Mouse (Mus musculus) monocyte, adult 2 months (primary cell): Measurements from ENCODE around the gene Rnf141.

Source experiments
- DNase-seq, 2 experiments: peaks; one replicate each; pipeline ENCODE4 v3.0.0; 2022; ENCODE audit warnings: low spot score in 2 of 2, low read depth in 1 of 2

Rnf141 gene

GRCm38 (mm10) chr7:110843916-110844874, at the start of gene Rnf141:
Gene Rnf141, minus strand, starts transcription at chr7:110844457.
- DNase-seq = peak; percentile 83 to 84

DNA sequence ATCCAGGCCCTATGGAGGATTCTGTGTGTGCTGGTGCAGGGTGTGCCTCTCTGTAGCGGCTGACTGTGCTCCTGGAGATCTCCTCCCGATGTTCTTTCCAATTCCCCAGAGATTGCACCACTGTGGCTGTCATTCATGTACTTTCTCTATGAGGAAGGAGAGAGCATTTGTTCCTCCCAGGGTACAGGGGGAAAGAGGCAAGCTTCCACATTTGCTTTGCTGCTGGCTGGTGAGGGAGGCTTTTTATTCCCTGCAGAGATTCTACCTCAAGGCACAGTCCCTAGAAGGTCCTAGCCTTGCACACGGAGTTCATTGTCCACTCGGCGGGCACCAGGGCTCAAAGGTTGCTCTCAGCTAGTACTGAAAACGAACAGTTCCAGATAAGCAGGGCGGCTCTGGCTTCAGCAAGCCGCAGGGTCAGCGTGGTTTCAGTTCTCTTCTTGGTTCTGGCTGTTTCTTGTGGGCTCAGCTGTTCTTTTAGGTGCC, 47.3 kb upstream of the Rnf141 start:
- DNase-seq = peak; percentile 26 to 36

GRCm38 (mm10) chr7:110881746-110882333, 37.6 kb upstream of the Rnf141 start:
- no peak for DNase-seq

GRCm38 (mm10) chr7:110878028-110878427, 33.8 kb upstream of the Rnf141 start:
- DNase-seq = no peak

DNA sequence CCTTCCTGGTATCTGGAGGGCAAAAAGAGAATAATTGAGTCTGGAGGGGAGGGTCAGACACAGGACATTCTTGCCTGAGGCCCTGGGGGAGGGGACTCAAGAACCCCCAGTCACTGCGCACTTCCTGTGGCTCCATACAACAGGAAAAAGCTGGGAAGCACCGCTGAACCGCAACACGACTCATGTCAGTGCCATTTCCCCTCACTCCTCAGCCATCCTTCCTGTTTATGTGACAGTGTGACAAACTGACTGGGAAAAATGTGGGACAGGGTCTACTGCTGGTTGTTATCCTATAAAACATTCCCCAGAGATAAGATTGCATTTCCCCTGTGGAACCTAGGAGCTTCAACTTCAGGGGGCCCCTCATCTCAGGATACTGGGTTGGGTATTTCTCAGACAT, 32.7 kb upstream of the Rnf141 start:
- no peak for DNase-seq

DNA sequence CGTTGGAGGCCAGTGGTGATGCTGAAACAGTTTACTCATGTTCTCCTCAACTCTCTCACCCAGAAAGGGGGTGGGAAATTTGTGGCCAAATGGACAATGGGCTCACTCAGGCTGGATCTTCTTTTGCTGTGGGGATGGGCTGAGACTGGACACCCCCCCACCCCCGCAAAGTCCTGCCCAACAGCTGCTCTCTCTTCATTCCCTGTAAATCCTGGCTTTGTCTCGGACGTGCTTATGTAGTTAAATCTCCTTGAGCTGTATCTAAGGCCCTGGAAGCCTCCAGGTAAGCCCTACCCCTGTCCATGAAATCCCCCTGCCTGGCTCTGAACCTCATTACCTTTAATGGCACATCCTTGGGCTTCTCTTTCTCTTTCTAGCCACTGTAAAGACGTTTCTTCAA, 24.6 kb upstream of the Rnf141 start:
- no peak for DNase-seq

DNA sequence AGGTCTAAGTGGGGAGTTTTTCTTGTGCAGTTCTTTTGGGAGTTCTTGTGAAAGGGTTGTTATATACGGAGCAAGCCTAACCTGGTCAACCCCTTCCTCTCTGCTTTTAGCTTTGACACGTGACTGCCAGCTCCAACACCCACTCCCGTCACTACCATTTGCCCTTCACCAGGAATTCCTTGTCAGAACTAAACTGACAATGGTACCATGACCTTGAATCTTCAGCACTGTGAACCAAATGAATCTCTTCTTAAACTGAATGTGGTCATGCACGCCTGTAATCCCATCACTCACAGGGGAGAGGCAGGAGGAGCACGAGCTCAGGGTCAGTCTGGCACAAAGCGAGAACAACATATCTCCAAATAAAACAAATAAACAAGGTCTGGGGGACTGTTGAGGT, 22.9 kb upstream of the Rnf141 start:
- DNase-seq = no peak

DNA sequence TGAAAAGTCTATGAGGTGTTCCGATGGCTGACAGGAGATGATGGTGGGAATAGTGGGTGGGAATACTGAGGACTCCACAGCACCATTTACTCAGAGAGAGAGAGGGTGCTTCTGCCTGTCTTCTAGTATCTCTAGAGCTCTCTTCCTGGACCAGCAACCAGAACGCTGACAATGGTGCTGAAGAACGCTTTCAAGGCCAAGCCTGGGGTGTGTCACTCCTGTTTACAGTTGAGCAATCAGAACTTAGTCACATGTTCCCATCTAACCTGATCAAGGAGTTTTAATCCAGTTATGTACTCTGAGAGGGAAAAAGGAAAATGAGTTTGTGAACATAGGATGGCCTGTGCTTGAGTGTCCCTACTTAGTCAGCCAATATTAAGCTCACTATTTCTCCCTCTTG, 21.8 kb upstream of the Rnf141 start:
- no peak for DNase-seq

GRCm38 (mm10) chr7:110865570-110865969, 21.3 kb upstream of the Rnf141 start:
- DNase-seq = no peak

- no peak for DNase-seq
These were observed 20.8 kb upstream of the Rnf141 start for GRCm38 (mm10) chr7:110865038-110865437.

DNA sequence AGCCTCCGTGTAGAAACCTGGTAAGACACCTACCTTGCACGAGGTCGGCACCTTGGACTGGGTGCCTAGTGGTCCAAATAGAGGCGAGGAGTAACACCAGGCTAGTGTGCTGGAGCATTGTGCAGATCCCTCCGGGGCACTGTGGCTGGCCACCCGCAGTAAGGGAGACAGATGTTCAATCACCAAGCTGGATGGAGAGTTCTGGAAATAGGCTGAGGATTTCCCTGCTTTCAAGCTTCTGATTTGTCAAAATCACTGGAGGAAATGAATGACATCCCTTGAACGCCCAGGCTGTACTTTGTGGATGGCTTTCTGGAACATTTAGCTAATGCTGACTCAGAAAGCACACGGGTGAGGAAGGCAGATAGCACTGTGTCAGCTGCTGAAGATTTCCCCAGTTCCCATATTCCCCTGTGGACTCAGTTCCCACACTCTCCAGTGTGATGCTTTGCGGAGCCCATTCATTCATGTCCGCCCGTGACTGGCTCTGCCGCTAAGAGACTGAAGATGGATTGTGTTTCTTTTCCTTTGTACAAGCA, 18.6 kb upstream of the Rnf141 start, which contains the start of gene Lyve1:
Gene Lyve1 (minus strand): TSS at position 489 of the 539 bp plus-strand sequence.
- no peak for DNase-seq

DNA sequence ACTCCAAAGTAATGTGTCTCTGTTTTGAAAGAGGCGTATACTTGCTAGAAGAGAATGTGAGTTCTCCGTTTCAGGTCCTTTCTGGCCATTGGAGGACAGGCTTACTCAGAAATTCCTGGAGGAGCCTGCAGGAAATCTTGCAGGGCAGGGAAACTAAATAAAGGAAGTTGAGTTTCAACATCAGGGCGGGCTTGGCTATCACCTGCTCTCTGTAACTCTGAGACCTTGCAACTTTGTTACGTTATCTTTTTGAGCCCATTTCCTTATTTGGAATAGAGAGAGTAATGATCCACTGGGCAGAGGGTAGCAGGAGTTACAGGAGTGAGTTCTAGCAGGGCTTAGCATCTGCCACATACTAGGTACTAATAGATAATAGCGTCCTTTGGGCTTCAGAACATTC, 15.9 kb upstream of the Rnf141 start:
- DNase-seq = no peak

DNA sequence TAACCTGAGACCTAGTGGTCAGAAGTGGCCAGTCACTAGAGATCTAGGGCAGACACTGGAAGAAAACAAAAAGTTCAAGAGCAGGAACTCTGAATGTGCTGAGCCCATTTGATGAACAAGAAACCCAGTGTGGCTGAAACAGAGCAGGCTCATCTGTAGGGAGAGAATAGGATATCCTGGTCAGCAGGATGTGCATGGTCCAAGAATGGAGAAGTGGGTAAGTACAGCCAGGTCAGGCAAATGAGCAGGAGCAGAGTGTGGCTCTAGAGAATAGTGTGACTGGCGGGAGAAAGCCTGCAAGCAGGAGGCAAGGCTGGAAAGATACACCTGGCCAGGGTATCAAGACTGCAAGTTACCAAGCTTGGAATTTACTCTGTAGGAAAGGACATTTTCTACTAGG, 11.3 kb upstream of the Rnf141 start:
- DNase-seq = no peak

DNA sequence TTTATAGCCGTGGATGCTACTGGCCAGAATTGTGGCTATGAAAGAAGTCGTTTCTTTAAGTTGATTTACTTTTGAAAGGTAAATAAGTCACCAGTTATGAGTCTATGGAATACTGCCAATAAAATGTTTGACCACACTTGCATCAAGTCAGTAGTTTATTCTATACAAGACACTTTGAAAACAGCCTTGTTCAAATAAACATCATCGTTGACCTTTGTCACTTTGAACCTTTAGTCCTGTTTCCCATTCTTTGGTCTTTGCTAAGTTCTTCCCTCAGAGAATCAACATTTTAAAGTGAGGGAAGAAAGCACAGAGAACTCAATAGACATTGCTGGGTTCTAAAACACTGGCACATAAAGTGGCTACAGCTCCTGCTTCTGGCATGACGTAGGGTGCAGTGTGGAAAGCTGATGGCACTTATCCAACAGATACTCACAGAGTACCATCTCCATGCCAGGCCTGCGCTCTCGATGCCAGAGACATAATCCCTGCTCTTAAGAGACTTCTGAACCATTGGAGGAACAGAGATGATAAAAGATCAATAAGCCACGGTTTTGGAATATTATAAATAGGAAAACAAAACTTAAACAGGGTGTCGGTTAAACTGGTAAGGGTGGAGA, 10.8 kb upstream of the Rnf141 start:
- DNase-seq = no peak

DNA sequence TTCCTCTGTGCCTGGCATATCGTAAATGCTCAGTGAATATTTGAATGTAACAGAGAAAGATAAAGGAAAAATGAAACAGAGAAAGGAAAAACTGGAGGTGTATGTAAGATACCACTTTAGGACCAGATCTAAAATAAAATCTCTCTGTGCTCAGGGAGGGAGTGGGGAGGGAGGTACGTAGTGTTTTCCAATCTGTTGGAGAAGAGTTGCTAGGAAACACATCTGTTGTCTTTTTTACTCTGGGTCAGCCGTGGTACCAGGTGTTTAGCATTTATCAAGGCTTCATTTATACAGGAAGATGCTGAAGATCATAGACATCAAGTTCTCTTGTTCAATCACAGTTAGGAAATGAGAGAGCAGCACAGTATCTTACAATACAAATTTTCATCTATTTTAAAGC, 10.3 kb upstream of the Rnf141 start:
- no peak for DNase-seq

DNA sequence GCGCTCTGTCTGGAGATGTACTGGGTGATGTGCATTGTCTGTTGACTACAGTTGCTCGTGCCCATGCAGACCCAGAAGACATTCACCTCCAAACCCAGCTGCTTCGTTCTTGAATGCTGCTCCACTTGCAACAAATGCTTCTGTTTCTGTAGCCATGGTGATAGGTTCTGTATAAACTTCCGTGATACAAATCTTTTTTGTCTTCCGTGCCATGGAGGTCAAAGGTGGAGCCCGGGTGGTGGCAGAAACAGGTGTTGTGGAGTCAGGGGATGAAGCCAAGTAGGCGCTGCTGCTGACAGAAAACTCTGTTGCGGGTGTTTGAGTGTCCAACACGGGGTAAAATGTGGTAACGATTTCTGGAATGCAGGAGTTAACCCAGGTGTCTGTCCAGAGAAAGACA, 9.4 kb upstream of the Rnf141 start:
- DNase-seq = no peak

- DNase-seq = no peak
These were observed 7.4 kb upstream of the Rnf141 start for GRCm38 (mm10) chr7:110851541-110852203.

DNA sequence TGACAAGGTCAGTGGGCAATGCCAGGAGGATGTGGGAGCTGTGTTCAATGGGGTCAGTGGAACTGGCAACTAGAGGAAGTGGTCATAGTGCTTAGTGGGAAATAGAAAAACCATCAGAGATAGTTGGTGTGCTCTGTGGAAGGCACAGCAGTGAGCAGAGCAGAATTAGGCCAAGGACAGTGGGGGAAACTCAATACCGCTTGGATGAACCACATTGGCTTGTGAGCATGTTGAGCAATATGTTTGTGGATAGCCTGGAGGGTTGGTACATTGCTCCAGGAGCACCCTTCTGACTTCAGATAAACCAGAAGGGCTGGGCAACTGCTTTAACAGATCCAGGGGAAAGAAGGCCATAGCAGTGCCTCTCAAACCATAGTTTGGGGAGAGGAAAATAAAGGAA, 4.1 kb upstream of the Rnf141 start:
- DNase-seq = no peak

- DNase-seq = no peak
These were observed 3.1 kb upstream of the Rnf141 start for GRCm38 (mm10) chr7:110847321-110847720.

DNA sequence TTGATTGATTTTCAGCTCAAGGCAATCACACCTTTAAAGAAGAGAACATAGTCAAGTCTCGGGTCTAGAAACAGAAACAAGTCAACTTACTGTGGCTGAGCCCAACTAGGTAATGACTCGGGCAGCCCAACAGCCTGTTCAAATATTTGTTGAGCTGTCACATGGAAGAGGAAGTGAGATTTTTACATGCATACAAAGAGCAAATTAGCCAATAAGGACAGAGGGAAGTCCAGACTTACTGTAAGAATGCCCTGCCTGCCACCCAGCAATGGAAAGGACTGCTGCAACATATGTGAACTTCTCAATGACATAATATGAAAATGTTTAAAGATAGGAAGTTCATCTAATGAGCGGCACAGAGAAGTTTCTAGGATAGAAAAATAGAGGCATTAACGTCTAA, 3.9 kb downstream of the Rnf141 start:
- peak; percentile 30 to 34 for DNase-seq

DNA sequence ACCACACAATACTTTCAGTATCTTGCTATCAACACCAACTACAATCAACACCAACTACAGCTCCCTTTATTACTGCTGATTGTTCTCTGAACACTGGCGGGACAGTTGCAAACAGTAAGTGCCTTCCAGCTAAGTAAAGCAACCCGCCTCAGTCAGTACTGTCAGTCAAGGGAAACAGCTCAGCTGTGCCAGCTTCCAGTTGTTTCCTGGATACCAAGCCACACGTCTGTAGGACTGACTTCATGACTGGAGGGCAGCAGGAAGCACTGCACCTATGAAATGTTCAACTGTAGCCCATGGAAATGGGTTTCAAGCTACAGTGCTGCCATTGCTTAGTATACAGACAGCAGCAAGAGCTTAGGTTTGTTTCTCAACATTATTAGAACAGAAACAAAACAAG, 9.7 kb downstream of the Rnf141 start:
- DNase-seq = no peak
